Mouse (Mus musculus) bone marrow macrophage, adult 2 months (primary cell): ENCODE results near the gene Cga.

ENCODE experiments used
- CTCF ChIP-seq: IDR thresholded peaks from 2 replicates; pipeline ENCODE4 v1.5.1; 2012; ENCODE audit warnings: low read depth, mild to moderate bottlenecking, low read length, moderate library complexity
- POLR2A ChIP-seq: IDR thresholded peaks from 2 replicates; pipeline ENCODE4 v1.6.1; 2012; ENCODE audit warnings: mild to moderate bottlenecking, low read depth, low read length, borderline replicate concordance

- TF ChIP-seq CTCF (no peak), POLR2A (no peak)
These were observed 14.5 kb downstream of the Cga start for GRCm38 (mm10) chr4:34908127-34908526.
